Mouse (Mus musculus) ES-Bruce4 (cell line): Measurements from ENCODE around the gene Ankrd54. TPM values are rescaled to one million over a fixed set of nuclear protein-coding genes. Genes with fewer than 3 reads are reported as not detected.
A peak's percentile ranks its signal among the peaks of the same experiment; 100 is the strongest.

Source experiments
- H3K27ac ChIP-seq: 2 replicates; pipeline ENCODE4 v1.5.1; 2012; ENCODE audit warnings: low read length, inconsistent platforms; ENCODE audit not compliant: insufficient read depth
- H3K27me3 ChIP-seq: 2 replicates; pipeline ENCODE4 v1.6.1; 2012; ENCODE audit warnings: mild to moderate bottlenecking, low read length, inconsistent platforms; ENCODE audit not compliant: control insufficient read depth, poor library complexity, insufficient read depth, severe bottlenecking
- H3K36me3 ChIP-seq: 2 replicates; pipeline ENCODE4 v1.6.1; 2012; ENCODE audit warnings: inconsistent platforms, mild to moderate bottlenecking, low read length, moderate library complexity; ENCODE audit not compliant: control insufficient read depth, poor library complexity, insufficient read depth, severe bottlenecking
- H3K4me1 ChIP-seq: one replicate; pipeline ENCODE4 v1.8.1; 2011; ENCODE audit warnings: low read length; ENCODE audit not compliant: control insufficient read depth, insufficient read depth
- H3K4me3 ChIP-seq: 2 replicates; pipeline ENCODE4 v1.5.1; 2011; ENCODE audit warnings: low read depth, mild to moderate bottlenecking, low read length
- H3K9ac ChIP-seq: 2 replicates; pipeline ENCODE4 v1.6.1; 2012; ENCODE audit warnings: low read depth, mild to moderate bottlenecking, inconsistent platforms; ENCODE audit not compliant: poor library complexity, severe bottlenecking
- H3K9me3 ChIP-seq: replicated peaks from 2 replicates; pipeline ENCODE4 v1.6.1; 2012; ENCODE audit warnings: mild to moderate bottlenecking, low read length, inconsistent platforms; ENCODE audit not compliant: control insufficient read depth, poor library complexity, insufficient read depth, severe bottlenecking
- CTCF ChIP-seq: IDR thresholded peaks from one replicate; pipeline ENCODE4 v1.8.1; 2011; ENCODE audit warnings: low read depth, low read length
- EP300 ChIP-seq: IDR thresholded peaks from 2 replicates; pipeline ENCODE4 v1.6.1; 2011; ENCODE audit warnings: low read depth, low read length; ENCODE audit not compliant: insufficient read depth
- POLR2A ChIP-seq: IDR thresholded peaks from one replicate; pipeline ENCODE4 v1.8.1; 2011; ENCODE audit warnings: low read length; ENCODE audit not compliant: insufficient read depth
- polyA plus RNA-seq: library from polyadenylated mRNA; stranded (reverse); fragments of >200 nt; gene quantifications from 2 replicates; pipeline ENCODE4 v1.2.4, GENCODE M21; 2011; ENCODE audit warnings: low read depth; ENCODE audit not compliant: missing spikeins, insufficient read depth, insufficient read length

Gene Ankrd54
- polyA plus RNA-seq, 1 experiment: 18.2 TPM

DNA sequence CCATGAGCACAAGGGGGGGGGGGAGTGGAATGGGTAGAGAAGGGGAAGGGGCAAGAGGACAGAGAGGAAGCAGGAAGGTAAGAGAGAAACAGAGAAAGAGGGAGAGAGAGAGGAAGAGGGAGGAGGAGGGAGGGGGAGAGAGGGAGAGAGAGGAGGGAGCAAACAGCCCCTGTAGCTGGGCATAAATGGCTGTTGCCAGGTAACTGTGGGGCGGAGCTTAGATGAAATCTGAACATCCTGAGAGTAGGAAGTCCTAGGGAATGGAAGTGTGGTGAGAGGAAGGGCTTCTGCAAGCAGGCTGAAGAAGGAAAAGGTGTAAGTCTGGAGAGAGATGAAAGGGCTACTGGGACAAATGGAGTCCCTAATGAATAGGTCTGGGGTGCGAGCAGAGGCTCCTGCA is 3.6 kb upstream of the Ankrd54 start:
- no peaks in the 10 kb centered on the region for H3K9me3 ChIP-seq
- no peaks in the 10 kb centered on the region for H3K27me3 ChIP-seq
- peak overlapping the region; percentile 67; the same call in 1 of the 2 replicates for H3K27ac ChIP-seq
- peaks cover 6% of the 10 kb centered on the region for H3K4me1 ChIP-seq
- H3K4me3 ChIP-seq: no peak overlapping the region
- no peak overlapping the region for H3K9ac ChIP-seq
- no peaks in the 10 kb centered on the region for H3K36me3 ChIP-seq
- TF ChIP-seq EP300 (no peak), POLR2A (no peak), CTCF (no peak)

DNA sequence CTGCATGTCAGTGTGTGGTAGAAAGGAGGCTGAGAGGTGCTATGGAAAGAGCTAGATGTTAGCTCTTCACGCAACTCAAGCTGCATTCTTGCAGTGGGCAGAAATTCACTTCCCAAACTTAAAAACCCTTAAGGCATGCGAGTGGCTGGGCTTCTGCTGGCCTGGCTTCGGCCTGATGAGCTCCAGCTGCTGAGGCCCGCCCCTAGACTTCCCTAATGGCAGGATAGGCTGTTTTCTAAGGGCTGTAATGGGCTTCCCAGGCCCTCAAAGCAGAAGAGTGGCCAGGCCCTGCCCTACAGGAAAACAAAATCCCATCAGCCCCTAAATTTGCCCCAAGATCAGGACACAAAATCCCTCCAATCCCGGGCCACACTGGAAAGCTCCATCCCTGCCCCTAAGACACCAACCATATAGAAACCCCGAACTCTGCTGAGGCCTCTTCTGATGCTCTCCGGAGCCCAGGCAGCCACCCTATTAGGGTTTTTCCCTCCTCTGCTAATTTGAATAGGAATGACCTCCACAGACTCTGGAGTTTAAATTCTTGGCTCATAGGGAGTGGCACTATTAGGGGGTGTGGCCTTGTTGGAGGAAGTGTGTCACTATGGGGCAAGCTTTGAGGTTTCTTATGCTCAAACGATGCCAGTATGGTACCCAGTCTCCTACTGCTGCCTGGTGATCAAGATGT is 2.5 kb upstream of the Ankrd54 start:
- H3K27ac ChIP-seq: peak overlapping the region; percentile 77
- H3K9ac ChIP-seq: 0 out of 2 replicates have a peak overlapping the region, but pooled peaks have one; percentile 34
- peaks cover 6% of the 10 kb centered on the region for H3K4me1 ChIP-seq
- no peaks in the 10 kb centered on the region for H3K27me3 ChIP-seq
- H3K36me3 ChIP-seq: no peaks in the 10 kb centered on the region
- no peaks in the 10 kb centered on the region for H3K9me3 ChIP-seq
- no peak for TF ChIP-seq POLR2A
- no peak for TF ChIP-seq CTCF
- TF ChIP-seq EP300: no peak
- H3K4me3 ChIP-seq: peak overlapping the region; percentile 21; the same call in 1 of the 2 replicates

DNA sequence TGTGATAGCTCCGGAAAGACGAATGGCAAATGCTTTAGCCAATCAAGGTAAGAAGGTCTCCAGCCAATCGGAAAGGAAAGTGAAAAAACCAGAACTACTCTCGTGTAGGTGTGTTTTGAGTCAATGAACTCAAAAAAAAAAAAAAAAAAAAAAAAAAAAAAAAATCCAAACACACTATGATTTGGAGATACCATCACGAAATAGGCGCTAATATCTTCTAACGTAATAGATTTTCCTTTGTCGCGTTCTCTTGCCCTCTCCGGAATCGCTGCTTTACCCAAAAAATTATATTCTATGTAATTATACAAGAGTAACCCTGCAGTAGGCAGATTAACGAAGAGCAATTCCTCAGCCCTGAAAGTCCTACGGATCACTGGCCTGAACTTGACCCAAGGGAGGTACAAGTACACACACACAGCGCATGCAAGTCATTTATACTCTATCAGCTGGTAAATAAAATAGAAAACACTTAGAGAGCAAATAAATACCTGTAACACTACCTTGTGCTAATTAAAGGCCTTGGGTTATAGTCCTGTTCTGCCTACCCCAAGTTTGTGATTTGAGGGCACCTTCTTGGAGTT is 557 bp upstream of the Ankrd54 start:
- H3K9ac ChIP-seq: peak overlapping the region; percentile 70
- H3K4me3 ChIP-seq: peak overlapping the region; percentile 66
- TF ChIP-seq CTCF (no peak), EP300 (no peak), POLR2A (no peak)
- H3K9me3 ChIP-seq: no peaks in the 10 kb centered on the region
- H3K36me3 ChIP-seq: no peaks in the 10 kb centered on the region
- H3K27ac ChIP-seq: peak overlapping the region; percentile 26; the same call in 1 of the 2 replicates
- H3K4me1 ChIP-seq: peaks cover 6% of the 10 kb centered on the region
- H3K27me3 ChIP-seq: no peaks in the 10 kb centered on the region

DNA sequence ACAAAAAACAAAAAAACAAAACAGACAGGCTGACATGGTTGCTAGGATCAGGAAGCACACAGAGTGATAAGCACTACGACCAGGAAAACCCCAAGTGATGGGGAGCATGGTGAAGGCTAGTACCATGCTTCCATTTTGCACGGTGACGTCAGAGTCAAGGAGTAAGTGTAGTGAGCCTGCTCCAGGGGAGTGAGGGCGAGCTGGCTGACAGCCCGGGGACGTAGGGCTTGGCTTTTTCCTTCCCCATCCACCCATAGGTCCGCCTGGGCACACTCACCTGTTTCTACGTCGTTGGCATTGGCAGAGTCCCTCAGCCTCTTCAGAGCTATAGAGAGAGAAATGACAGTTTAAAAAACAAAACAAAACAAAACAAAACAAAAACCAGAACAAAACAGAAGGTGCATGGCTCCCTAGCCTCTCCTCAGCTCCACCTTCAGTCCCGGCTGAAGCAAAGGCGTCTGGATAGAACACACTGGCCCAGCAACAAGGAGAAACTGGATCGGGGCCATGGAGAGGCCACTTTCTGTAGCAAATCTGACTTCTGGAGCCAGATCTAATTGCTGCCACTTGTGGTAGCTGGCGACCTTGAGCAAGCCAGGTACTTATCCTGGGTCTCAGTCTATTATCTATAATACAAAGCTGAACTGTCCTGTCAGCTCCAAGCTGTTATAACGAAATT is 1.7 kb downstream of the Ankrd54 start:
- TF ChIP-seq POLR2A: no peak
- Histone ChIP-seq H3K27ac (no peak overlapping the region), H3K27me3 (no peaks in the 10 kb centered on the region), H3K4me3 (no peak overlapping the region), H3K36me3 (0 out of 2 replicates have a peak, but pooled peaks cover 4% of the 10 kb centered on the region), H3K9ac (no peak overlapping the region), H3K9me3 (no peaks in the 10 kb centered on the region), H3K4me1 (peaks cover 3% of the 10 kb centered on the region)

DNA sequence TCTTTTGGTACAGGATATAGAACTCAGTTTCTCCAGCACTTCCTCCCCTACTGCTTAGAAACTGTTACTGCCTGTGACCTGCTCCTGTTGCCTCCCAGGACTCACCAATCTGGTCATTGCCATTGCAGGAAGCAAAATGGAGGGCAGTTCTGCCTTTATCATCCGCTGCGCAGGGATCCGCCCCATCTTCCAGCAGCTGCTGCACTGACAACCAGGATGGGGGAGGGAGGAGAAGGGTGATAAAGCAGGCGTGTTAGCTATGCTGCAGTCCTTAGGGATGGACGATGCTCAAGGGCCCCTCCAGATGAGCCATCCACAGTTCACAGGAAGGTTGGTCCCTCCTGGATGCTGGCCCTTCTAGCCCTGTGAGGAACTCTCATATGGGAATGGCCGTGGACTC is 4.8 kb downstream of the Ankrd54 start:
- no peak overlapping the region for H3K27ac ChIP-seq
- no peaks in the 10 kb centered on the region for H3K4me1 ChIP-seq
- TF ChIP-seq POLR2A: no peak
- no peak for TF ChIP-seq CTCF
- no peak for TF ChIP-seq EP300
- no peak overlapping the region for H3K4me3 ChIP-seq
- no peak overlapping the region for H3K9ac ChIP-seq
- H3K9me3 ChIP-seq: no peaks in the 10 kb centered on the region
- H3K36me3 ChIP-seq: peaks cover 14% of the 10 kb centered on the region
- no peaks in the 10 kb centered on the region for H3K27me3 ChIP-seq

DNA sequence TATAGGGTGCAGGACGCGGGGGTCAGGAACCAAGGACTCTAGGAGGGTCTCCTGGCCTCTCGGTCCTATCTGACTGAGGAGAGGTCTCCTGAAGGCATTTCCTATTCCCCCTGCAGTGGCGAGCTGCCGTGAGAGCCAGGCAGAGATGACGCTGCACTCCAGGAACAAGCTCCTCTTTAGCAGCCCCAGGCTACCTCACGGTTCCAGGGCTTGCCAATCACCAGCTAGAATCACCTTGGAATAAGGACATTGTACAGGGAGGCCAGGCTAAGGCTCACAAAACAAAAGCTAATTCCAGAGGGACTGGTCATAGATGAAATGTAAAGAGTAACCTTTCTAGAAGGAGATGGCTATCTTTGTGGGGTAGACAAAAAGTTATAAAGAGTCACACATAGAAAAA is 6.1 kb downstream of the Ankrd54 start:
- Histone ChIP-seq H3K27ac (no peak overlapping the region), H3K36me3 (peaks cover 14% of the 10 kb centered on the region), H3K4me3 (no peak overlapping the region), H3K4me1 (peaks cover 2% of the 10 kb centered on the region), H3K9me3 (no peaks in the 10 kb centered on the region), H3K27me3 (no peaks in the 10 kb centered on the region), H3K9ac (no peak overlapping the region)
- TF ChIP-seq CTCF (no peak), EP300 (no peak), POLR2A (no peak)
